Mouse (Mus musculus): ENCODE measurements around the gene Cd276. TPM values are rescaled to one million over a fixed set of nuclear protein-coding genes. Genes with fewer than 3 reads are reported as not detected.

Cd276 gene
- polyA plus RNA-seq, 1 experiment from 2014 or later, result 45.4 TPM

- 35% methylated on average over 4 of the region's 4 CpGs for WGBS
- peak; percentile 69 for ATAC-seq (ENCODE audit: low FRiP score, low TSS enrichment)
- H3K4me1 ChIP-seq (ENCODE audit: control insufficient read depth, insufficient read depth, low read length), result 0 out of 2 replicates have a peak, but pooled peaks cover 3% of the 10 kb centered on the region
- H3K4me3 ChIP-seq (ENCODE audit: low read length), result no peak overlapping the region
- H3K4me2 ChIP-seq (replicated peaks; ENCODE audit: low read depth, low read length), result no peak overlapping the region
- no peaks in the 10 kb centered on the region for H3K27me3 ChIP-seq (ENCODE audit: control insufficient read depth, insufficient read depth, low read length)
- peaks cover 35% of the 10 kb centered on the region for H3K36me3 ChIP-seq (ENCODE audit: control insufficient read depth, insufficient read depth, low read length)
- H3K9ac ChIP-seq (ENCODE audit: low read depth, low read length), result no peak overlapping the region
- H3K27ac ChIP-seq (ENCODE audit: low read depth, low read length), result no peak overlapping the region
- no peaks in the 10 kb centered on the region for H3K9me3 ChIP-seq (ENCODE audit: control insufficient read depth, low read length)
These were observed 27.4 kb downstream of the Cd276 start for GRCm38 (mm10) chr9:58527841-58528240.

- peaks cover 31% of the 10 kb centered on the region for H3K36me3 ChIP-seq (ENCODE audit: control insufficient read depth, insufficient read depth, low read length)
- no peak for ATAC-seq (ENCODE audit: low FRiP score, low TSS enrichment)
- WGBS, result 90% methylated on average over 4 of the region's 4 CpGs
These were observed 30.1 kb downstream of the Cd276 start for GRCm38 (mm10) chr9:58525108-58525507.

GRCm38 (mm10) chr9:58521883-58522423, 33.3 kb downstream of the Cd276 start:
- Histone ChIP-seq H3K27me3 (ENCODE audit: control insufficient read depth, insufficient read depth, low read length) (no peaks in the 10 kb centered on the region), H3K4me3 (ENCODE audit: low read length) (no peak overlapping the region), H3K27ac (ENCODE audit: low read depth, low read length) (no peak overlapping the region), H3K9me3 (ENCODE audit: control insufficient read depth, low read length) (no peaks in the 10 kb centered on the region), H3K4me1 (ENCODE audit: control insufficient read depth, insufficient read depth, low read length) (no peaks in the 10 kb centered on the region), H3K9ac (ENCODE audit: low read depth, low read length) (no peak overlapping the region), H3K4me2 (replicated peaks; ENCODE audit: low read depth, low read length) (no peak overlapping the region), H3K36me3 (ENCODE audit: control insufficient read depth, insufficient read depth, low read length) (peaks cover 18% of the 10 kb centered on the region; the same call in 1 of the 2 replicates)
- no peak for ATAC-seq (ENCODE audit: low FRiP score, low TSS enrichment)
- WGBS, result 61% methylated on average over 4 of the region's 4 CpGs

More at GRCm38 (mm10) chr9:58525108-58525507, 30.1 kb downstream of the Cd276 start:
- Histone ChIP-seq H3K9ac (ENCODE audit: low read depth, low read length) (no peak overlapping the region), H3K4me2 (replicated peaks; ENCODE audit: low read depth, low read length) (no peak overlapping the region), H3K4me1 (ENCODE audit: control insufficient read depth, insufficient read depth, low read length) (0 out of 2 replicates have a peak, but pooled peaks cover 3% of the 10 kb centered on the region), H3K9me3 (ENCODE audit: control insufficient read depth, low read length) (no peaks in the 10 kb centered on the region), H3K4me3 (ENCODE audit: low read length) (no peak overlapping the region), H3K27me3 (ENCODE audit: control insufficient read depth, insufficient read depth, low read length) (no peaks in the 10 kb centered on the region), H3K27ac (ENCODE audit: low read depth, low read length) (no peak overlapping the region)

- Histone ChIP-seq H3K27ac (ENCODE audit: low read depth, low read length) (no peak overlapping the region), H3K27me3 (ENCODE audit: control insufficient read depth, insufficient read depth, low read length) (no peaks in the 10 kb centered on the region), H3K9ac (ENCODE audit: low read depth, low read length) (no peak overlapping the region), H3K36me3 (ENCODE audit: control insufficient read depth, insufficient read depth, low read length) (peaks cover 10% of the 10 kb centered on the region; the same call in 1 of the 2 replicates), H3K4me3 (ENCODE audit: low read length) (no peak overlapping the region), H3K4me1 (ENCODE audit: control insufficient read depth, insufficient read depth, low read length) (no peaks in the 10 kb centered on the region), H3K9me3 (ENCODE audit: control insufficient read depth, low read length) (no peaks in the 10 kb centered on the region), H3K4me2 (replicated peaks; ENCODE audit: low read depth, low read length) (no peak overlapping the region)
- ATAC-seq (ENCODE audit: low FRiP score, low TSS enrichment), result no peak
- 57% methylated on average over 5 of the region's 5 CpGs for WGBS
These were observed 34.2 kb downstream of the Cd276 start for GRCm38 (mm10) chr9:58520816-58521581.

GRCm38 (mm10) chr9:58519953-58520352, 35.3 kb downstream of the Cd276 start:
- Histone ChIP-seq H3K27me3 (ENCODE audit: control insufficient read depth, insufficient read depth, low read length) (no peaks in the 10 kb centered on the region), H3K36me3 (ENCODE audit: control insufficient read depth, insufficient read depth, low read length) (peaks cover 3% of the 10 kb centered on the region; the same call in 1 of the 2 replicates), H3K4me2 (replicated peaks; ENCODE audit: low read depth, low read length) (no peak overlapping the region), H3K4me1 (ENCODE audit: control insufficient read depth, insufficient read depth, low read length) (no peaks in the 10 kb centered on the region), H3K4me3 (ENCODE audit: low read length) (no peak overlapping the region), H3K9ac (ENCODE audit: low read depth, low read length) (no peak overlapping the region), H3K9me3 (ENCODE audit: control insufficient read depth, low read length) (no peaks in the 10 kb centered on the region), H3K27ac (ENCODE audit: low read depth, low read length) (no peak overlapping the region)
- 90% methylated on average over 3 of the region's 3 CpGs for WGBS
- ATAC-seq (ENCODE audit: low FRiP score, low TSS enrichment), result no peak

GRCm38 (mm10) chr9:58517866-58518750, 37.1 kb downstream of the Cd276 start:
- Histone ChIP-seq H3K36me3 (ENCODE audit: control insufficient read depth, insufficient read depth, low read length) (no peaks in the 10 kb centered on the region), H3K4me2 (replicated peaks; ENCODE audit: low read depth, low read length) (no peak overlapping the region), H3K9ac (ENCODE audit: low read depth, low read length) (no peak overlapping the region), H3K4me1 (ENCODE audit: control insufficient read depth, insufficient read depth, low read length) (no peaks in the 10 kb centered on the region), H3K27ac (ENCODE audit: low read depth, low read length) (no peak overlapping the region), H3K4me3 (ENCODE audit: low read length) (no peak overlapping the region), H3K27me3 (ENCODE audit: control insufficient read depth, insufficient read depth, low read length) (no peaks in the 10 kb centered on the region), H3K9me3 (ENCODE audit: control insufficient read depth, low read length) (no peaks in the 10 kb centered on the region)
- ATAC-seq (ENCODE audit: low FRiP score, low TSS enrichment), result no peak
- WGBS, result 36% methylated on average over 9 of the region's 9 CpGs

GRCm38 (mm10) chr9:58516480-58516879, 38.8 kb downstream of the Cd276 start:
- 80% methylated on average over 3 of the region's 3 CpGs for WGBS
- H3K9me3 ChIP-seq (ENCODE audit: control insufficient read depth, low read length), result no peaks in the 10 kb centered on the region
- H3K9ac ChIP-seq (ENCODE audit: low read depth, low read length), result no peak overlapping the region
- no peak overlapping the region for H3K4me2 ChIP-seq (replicated peaks; ENCODE audit: low read depth, low read length)
- no peaks in the 10 kb centered on the region for H3K4me1 ChIP-seq (ENCODE audit: control insufficient read depth, insufficient read depth, low read length)
- H3K4me3 ChIP-seq (ENCODE audit: low read length), result no peak overlapping the region
- no peaks in the 10 kb centered on the region for H3K27me3 ChIP-seq (ENCODE audit: control insufficient read depth, insufficient read depth, low read length)
- no peaks in the 10 kb centered on the region for H3K36me3 ChIP-seq (ENCODE audit: control insufficient read depth, insufficient read depth, low read length)
- no peak overlapping the region for H3K27ac ChIP-seq (ENCODE audit: low read depth, low read length)
- ATAC-seq (ENCODE audit: low FRiP score, low TSS enrichment), result no peak

GRCm38 (mm10) chr9:58513749-58514148, 41.5 kb downstream of the Cd276 start:
- no peaks in the 10 kb centered on the region for H3K27me3 ChIP-seq (ENCODE audit: control insufficient read depth, insufficient read depth, low read length)
- H3K4me1 ChIP-seq (ENCODE audit: control insufficient read depth, insufficient read depth, low read length), result no peaks in the 10 kb centered on the region
- 52% methylated on average over 5 of the region's 5 CpGs for WGBS
- H3K4me2 ChIP-seq (replicated peaks; ENCODE audit: low read depth, low read length), result no peak overlapping the region
- no peak overlapping the region for H3K9ac ChIP-seq (ENCODE audit: low read depth, low read length)
- no peak overlapping the region for H3K4me3 ChIP-seq (ENCODE audit: low read length)
- no peaks in the 10 kb centered on the region for H3K36me3 ChIP-seq (ENCODE audit: control insufficient read depth, insufficient read depth, low read length)
- H3K9me3 ChIP-seq (ENCODE audit: control insufficient read depth, low read length), result no peaks in the 10 kb centered on the region
- H3K27ac ChIP-seq (ENCODE audit: low read depth, low read length), result no peak overlapping the region
- no peak for ATAC-seq (ENCODE audit: low FRiP score, low TSS enrichment)
